17 mouse cellular contexts compared by ENCODE assay signal in the genomic region with DNA sequence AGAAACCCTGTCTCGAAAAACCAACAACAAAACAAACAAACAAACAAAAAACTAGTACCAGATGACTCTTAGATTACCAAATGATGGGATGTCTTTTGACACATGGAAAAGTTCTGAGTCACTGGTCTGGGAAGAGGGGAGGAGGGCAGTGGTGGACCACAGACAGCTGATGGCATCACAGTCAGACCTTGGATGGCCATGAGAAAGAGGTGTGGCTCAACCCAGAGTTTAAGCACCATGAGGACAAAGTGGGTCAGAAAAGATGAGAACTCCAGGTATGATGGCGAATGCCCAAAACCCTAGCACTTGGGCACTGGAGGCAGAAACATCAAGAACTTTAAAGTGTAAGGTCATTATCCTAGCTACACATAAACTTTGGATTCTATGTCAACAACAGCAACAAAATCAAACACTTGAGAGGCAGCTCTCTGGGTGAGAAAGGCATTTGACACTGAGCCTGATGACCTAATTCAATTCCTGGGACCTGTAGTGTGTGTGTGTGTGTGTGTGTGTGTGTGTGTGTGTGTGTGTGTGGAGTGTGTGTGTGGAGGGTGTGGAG. TPM values are rescaled to one million over a fixed set of nuclear protein-coding genes. Genes with fewer than 3 reads are reported as not detected.
DNase-seq lines count a peak whose midpoint lies in the region; ATAC-seq and TF ChIP-seq lines count a peak whose summit lies in the region.
"Had no signal": no experiment of that assay in that cellular context is flagged by ENCODE, and none has a peak within 500 bp of the region (broad histone marks: within the 10 kb centered on the region; RNA-seq: fewer than 3 reads in every experiment).

No protein-coding gene starts in this region.

- no peak for TF ChIP-seq POLR2A in cerebellum, adult 2 months (IDR thresholded peaks at IDR 0.05; ENCODE audit: borderline replicate concordance, insufficient read depth, low read length)

- H3K27ac ChIP-seq in layer of hippocampus, adult 2 months, result 0 out of 2 replicates have a peak overlapping the region, but pooled peaks have one; percentile 36
- H3K27ac ChIP-seq in lung, postnatal 0 days (ENCODE audit: low read length), result no peak overlapping the region
- H3K27ac ChIP-seq in cerebellum, adult 2 months (ENCODE audit: insufficient read depth, low read length), result no peak overlapping the region
- H3K27ac ChIP-seq: embryonic facial prominence, embryonic 10.5 days; forebrain, embryonic 15.5 days; heart, embryonic 13.5 days; hindbrain, embryonic 15.5 days had no signal

- no peak overlapping the region for H3K9ac ChIP-seq in lung, postnatal 0 days (replicated peaks; ENCODE audit: low read depth)
- H3K9ac ChIP-seq: forebrain, embryonic 15.5 days; heart, embryonic 13.5 days; hindbrain, embryonic 15.5 days had no signal

- no peaks in the 10 kb centered on the region for H3K4me1 ChIP-seq in lung, postnatal 0 days (ENCODE audit: insufficient read depth, low read depth, low read length)
- peaks cover 3% of the 10 kb centered on the region for H3K4me1 ChIP-seq in cerebellum, adult 2 months (ENCODE audit: control insufficient read depth, insufficient read depth, low read length)

- TF ChIP-seq CTCF in layer of hippocampus, adult 2 months (conservative IDR thresholded peaks at IDR 0.05), result no peak
- no peak for TF ChIP-seq CTCF in lung, postnatal 0 days (IDR thresholded peaks at IDR 0.05)
- no peak for TF ChIP-seq CTCF in cerebellum, adult 2 months (IDR thresholded peaks at IDR 0.05; ENCODE audit: borderline replicate concordance, insufficient read depth, low read depth, low read length)

- no peaks in the 10 kb centered on the region for H3K36me3 ChIP-seq in lung, postnatal 0 days (ENCODE audit: insufficient read depth, low read length)

- DNase-seq in layer of hippocampus, adult 2 months (ENCODE audit: low spot score in 2 of 2), result no peak
- DNase-seq in layer of hippocampus, postnatal 36 days, result no peak
- peak; percentile 5 for DNase-seq in lung, postnatal 0 days (ENCODE audit: low spot score)
- DNase-seq in lung, postnatal 25 days (ENCODE audit: low spot score), result no peak
- DNase-seq in Muller cell, postnatal 12 days (ENCODE audit: inconsistent ontology term), result peak; percentile 51
- DNase-seq in cerebellum, adult 2 months, result no peak
- DNase-seq: adrenal gland, postnatal 25 days; cerebellum, adult 18-20 months; cerebellum, postnatal 10 days; gastrocnemius, postnatal 36 days; heart, postnatal 36 days had no signal

- WGBS in lung, postnatal 0 days, result 62% methylated on average over 2 of the region's 2 CpGs
- WGBS in cerebellum, adult 2 months, result 84% methylated on average over 2 of the region's 2 CpGs

- ATAC-seq in lung, postnatal 0 days, result peak; percentile 21; the same call in 1 of the 2 replicates
- ATAC-seq: forebrain, embryonic 15.5 days had no signal

- no peak overlapping the region for H3K4me2 ChIP-seq in lung, postnatal 0 days (replicated peaks; ENCODE audit: low read depth, low read length)
- H3K4me2 ChIP-seq: forebrain, embryonic 15.5 days; heart, embryonic 13.5 days; hindbrain, embryonic 15.5 days had no signal

- no peak overlapping the region for H3K4me3 ChIP-seq in layer of hippocampus, adult 2 months
- no peak overlapping the region for H3K4me3 ChIP-seq in lung, postnatal 0 days (ENCODE audit: low read depth, low read length)
- H3K4me3 ChIP-seq in cerebellum, adult 2 months (replicated peaks; ENCODE audit: insufficient read depth, low read depth, low read length), result no peak overlapping the region
- H3K4me3 ChIP-seq: embryonic facial prominence, embryonic 10.5 days; forebrain, embryonic 15.5 days; heart, embryonic 13.5 days; hindbrain, embryonic 15.5 days had no signal

- no peak for TF ChIP-seq EP300 in lung, postnatal 0 days (IDR thresholded peaks at IDR 0.05)

- no peaks in the 10 kb centered on the region for H3K27me3 ChIP-seq in lung, postnatal 0 days (replicated peaks; ENCODE audit: insufficient read depth, low read length)
- H3K27me3 ChIP-seq in cerebellum, adult 2 months (ENCODE audit: control insufficient read depth, insufficient read depth, low read length), result no peaks in the 10 kb centered on the region
- H3K27me3 ChIP-seq: forebrain, embryonic 15.5 days; heart, embryonic 13.5 days; hindbrain, embryonic 15.5 days had no signal

- H3K9me3 ChIP-seq in lung, postnatal 0 days (ENCODE audit: low read length), result no peaks in the 10 kb centered on the region
- H3K9me3 ChIP-seq: embryonic facial prominence, embryonic 10.5 days; forebrain, embryonic 15.5 days; heart, embryonic 13.5 days; hindbrain, embryonic 15.5 days had no signal

RNA-seq across cellular contexts. Expression of gene Acat3, which starts 2.9 kb away (rescaled TPM):
- total RNA-seq in layer of hippocampus, adult 2 months (2021), result 1 to 10 TPM; 4.1 to 6.6 TPM
- total RNA-seq in layer of hippocampus, postnatal 36 days (2021), result 1 to 10 TPM; 3.8 to 5.1 TPM
- polyA plus RNA-seq in lung, postnatal 0 days (2015; fragmentation: Nextera tagmentation; extraction: Ambion mirVana), result 0.21 and 0.39 TPM in 2 replicates
- polyA plus RNA-seq in cerebellum, adult 2 months (2012; rRNA removed), result 1.4 and 1.7 TPM in 2 replicates
- total RNA-seq: gastrocnemius, adult 8-10 months; gastrocnemius, postnatal 36 days had no signal
- polyA plus RNA-seq: heart, postnatal 0 days had no signal

RNA-seq across cellular contexts. Expression of gene Mrpl18, which starts 21.3 kb away (rescaled TPM):
- total RNA-seq in layer of hippocampus, adult 2 months (2021), result 10 to 100 TPM; 60.9 to 68.9 TPM
- total RNA-seq in layer of hippocampus, postnatal 36 days (2021), result 10 to 100 TPM; 61.5 to 64.5 TPM
- 70.2 and 72.9 TPM in 2 replicates for polyA plus RNA-seq in lung, postnatal 0 days (2015; fragmentation: Nextera tagmentation; extraction: Ambion mirVana)
- polyA plus RNA-seq in cerebellum, adult 2 months (2012; rRNA removed), result 80.0 and 85.6 TPM in 2 replicates

RNA-seq across cellular contexts. Expression of gene Tcp1, which starts 22.0 kb away (rescaled TPM):
- total RNA-seq in layer of hippocampus, adult 2 months (2021), result 100 to 1,000 TPM; 201 to 208 TPM
- total RNA-seq in layer of hippocampus, postnatal 36 days (2021), result 100 to 1,000 TPM; 218 to 221 TPM
- 155 and 174 TPM in 2 replicates for polyA plus RNA-seq in lung, postnatal 0 days (2015; fragmentation: Nextera tagmentation; extraction: Ambion mirVana)
- polyA plus RNA-seq in cerebellum, adult 2 months (2012; rRNA removed), result 145 and 156 TPM in 2 replicates

RNA-seq across cellular contexts. Expression of gene Acat2, which starts 23.1 kb away (rescaled TPM):
- total RNA-seq in layer of hippocampus, adult 2 months (2021), result 10 to 100 TPM; 44.2 to 44.4 TPM
- 10 to 100 TPM; 46.7 to 47.3 TPM for total RNA-seq in layer of hippocampus, postnatal 36 days (2021)
- 42.8 and 46.0 TPM in 2 replicates for polyA plus RNA-seq in lung, postnatal 0 days (2015; fragmentation: Nextera tagmentation; extraction: Ambion mirVana)
- 45.4 and 50.6 TPM in 2 replicates for polyA plus RNA-seq in cerebellum, adult 2 months (2012; rRNA removed)

RNA-seq across cellular contexts. Expression of gene Pnldc1, which starts 27.5 kb away (rescaled TPM):
- total RNA-seq in layer of hippocampus, adult 2 months (2021), result 1 to 10 TPM; 3.9 to 6.2 TPM
- total RNA-seq in layer of hippocampus, postnatal 36 days (2021), result 1 to 10 TPM; 3.2 to 3.3 TPM
- polyA plus RNA-seq in lung, postnatal 0 days (2015; fragmentation: Nextera tagmentation; extraction: Ambion mirVana), result 0.51 and 0.75 TPM in 2 replicates
- 3.1 and 4.5 TPM in 2 replicates for polyA plus RNA-seq in cerebellum, adult 2 months (2012; rRNA removed)
- total RNA-seq: gastrocnemius, postnatal 36 days had no signal

Comparison
In these comparisons a context has a peak if more than half of its experiments do, and no peak if none do; other contexts are left out.
1. DNase-seq: peak in lung, postnatal 0 days (single experiment) and Muller cell, postnatal 12 days (single experiment); none in layer of hippocampus, adult 2 months (0 of 2), layer of hippocampus, postnatal 36 days (0 of 2), lung, postnatal 25 days (single experiment) and cerebellum, adult 2 months (0 of 2).